Mouse (Mus musculus): Measurements from ENCODE around the gene Neurl2.

GRCm38 (mm10) chr2:164879228-164879567, 45.9 kb upstream of the Neurl2 start, which contains the start of gene Pcif1:
- TF ChIP-seq POLR2A (IDR thresholded peaks at IDR 0.05; ENCODE audit: extremely low read depth, insufficient read depth, low read length) (peak; percentile 80; the same call in 1 of the 2 replicates), CTCF (IDR thresholded peaks at IDR 0.05; ENCODE audit: low read depth, low read length) (no peak)
